Mouse (Mus musculus): Measurements from ENCODE around the gene Lce6a. TPM values are rescaled to one million over a fixed set of nuclear protein-coding genes. Genes with fewer than 3 reads are reported as not detected.

Gene Lce6a
- total RNA-seq (2015; ENCODE audit: low replicate concordance) (not detected in 2 replicates), total RNA-seq (2017; ENCODE audit: low replicate concordance) (not detected in 2 replicates)

GRCm38 (mm10) chr3:92621560-92621959, at the start of gene Lce6a:
TSS of gene Lce6a (minus strand) at chr3:92621660.
- ATAC-seq (replicated peaks; ENCODE audit: low FRiP score, poor library complexity, severe bottlenecking): no peak

GRCm38 (mm10) chr3:92670215-92670614, 48.8 kb upstream of the Lce6a start, which contains the start of gene Lce1a2:
TSS of gene Lce1a2 (minus strand) at chr3:92670315.
- ATAC-seq (replicated peaks; ENCODE audit: low FRiP score, poor library complexity, severe bottlenecking): no peak

GRCm38 (mm10) chr3:92656826-92657225, 35.4 kb upstream of the Lce6a start, which contains the start of gene Lce1b:
TSS of gene Lce1b (minus strand) at chr3:92656926.
- ATAC-seq (replicated peaks; ENCODE audit: low FRiP score, poor library complexity, severe bottlenecking): no peak

GRCm38 (mm10) chr3:92648207-92648606, 26.7 kb upstream of the Lce6a start, which contains the start of gene Lce1a1:
TSS of gene Lce1a1 (minus strand) at chr3:92648307.
- ATAC-seq (replicated peaks; ENCODE audit: low FRiP score, poor library complexity, severe bottlenecking): no peak

- ATAC-seq (replicated peaks; ENCODE audit: low FRiP score, poor library complexity, severe bottlenecking): no peak
Measured at GRCm38 (mm10) chr3:92639854-92640253, 18.4 kb upstream of the Lce6a start.

GRCm38 (mm10) chr3:92638653-92638991, 17.2 kb upstream of the Lce6a start:
- no peak for ATAC-seq (replicated peaks; ENCODE audit: low FRiP score, poor library complexity, severe bottlenecking)

GRCm38 (mm10) chr3:92637745-92638652, 16.5 kb upstream of the Lce6a start:
- no peak for ATAC-seq (replicated peaks; ENCODE audit: low FRiP score, poor library complexity, severe bottlenecking)

GRCm38 (mm10) chr3:92609804-92610203, 11.7 kb downstream of the Lce6a start:
- ATAC-seq (replicated peaks; ENCODE audit: low FRiP score, poor library complexity, severe bottlenecking): no peak

- no peak for ATAC-seq (replicated peaks; ENCODE audit: low FRiP score, poor library complexity, severe bottlenecking)
Measured at GRCm38 (mm10) chr3:92607392-92607791, 14.1 kb downstream of the Lce6a start, which contains the start of gene 2210017I01Rik. TSS of gene 2210017I01Rik (minus strand) at chr3:92607492.

- ATAC-seq (replicated peaks; ENCODE audit: low FRiP score, poor library complexity, severe bottlenecking): no peak
Measured at GRCm38 (mm10) chr3:92602169-92602568, 19.3 kb downstream of the Lce6a start.

GRCm38 (mm10) chr3:92600456-92600855, 21.0 kb downstream of the Lce6a start:
- no peak for ATAC-seq (replicated peaks; ENCODE audit: low FRiP score, poor library complexity, severe bottlenecking)

GRCm38 (mm10) chr3:92599973-92600372, 21.5 kb downstream of the Lce6a start:
- no peak for ATAC-seq (replicated peaks; ENCODE audit: low FRiP score, poor library complexity, severe bottlenecking)

- no peak for ATAC-seq (replicated peaks; ENCODE audit: low FRiP score, poor library complexity, severe bottlenecking)
Measured at GRCm38 (mm10) chr3:92598429-92598828, 23.0 kb downstream of the Lce6a start.

- ATAC-seq (replicated peaks; ENCODE audit: low FRiP score, poor library complexity, severe bottlenecking): no peak
Measured at GRCm38 (mm10) chr3:92588858-92589257, 32.6 kb downstream of the Lce6a start, which contains the start of gene Smcp. TSS of gene Smcp (minus strand) at chr3:92588997.

- no peak for ATAC-seq (replicated peaks; ENCODE audit: low FRiP score, poor library complexity, severe bottlenecking)
Measured at GRCm38 (mm10) chr3:92587190-92587589, 34.3 kb downstream of the Lce6a start.

GRCm38 (mm10) chr3:92585055-92585454, 36.4 kb downstream of the Lce6a start:
- no peak for ATAC-seq (replicated peaks; ENCODE audit: low FRiP score, poor library complexity, severe bottlenecking)

- no peak for ATAC-seq (replicated peaks; ENCODE audit: low FRiP score, poor library complexity, severe bottlenecking)
Measured at GRCm38 (mm10) chr3:92583164-92583826, 38.2 kb downstream of the Lce6a start.

- no peak for ATAC-seq (replicated peaks; ENCODE audit: low FRiP score, poor library complexity, severe bottlenecking)
Measured at GRCm38 (mm10) chr3:92579508-92579907, 42.0 kb downstream of the Lce6a start.

- no peak for ATAC-seq (replicated peaks; ENCODE audit: low FRiP score, poor library complexity, severe bottlenecking)
Measured at GRCm38 (mm10) chr3:92578652-92579413, 42.6 kb downstream of the Lce6a start.
